Mouse (Mus musculus): ENCODE results near the gene Rprd1b.

Gene Rprd1b

DNA sequence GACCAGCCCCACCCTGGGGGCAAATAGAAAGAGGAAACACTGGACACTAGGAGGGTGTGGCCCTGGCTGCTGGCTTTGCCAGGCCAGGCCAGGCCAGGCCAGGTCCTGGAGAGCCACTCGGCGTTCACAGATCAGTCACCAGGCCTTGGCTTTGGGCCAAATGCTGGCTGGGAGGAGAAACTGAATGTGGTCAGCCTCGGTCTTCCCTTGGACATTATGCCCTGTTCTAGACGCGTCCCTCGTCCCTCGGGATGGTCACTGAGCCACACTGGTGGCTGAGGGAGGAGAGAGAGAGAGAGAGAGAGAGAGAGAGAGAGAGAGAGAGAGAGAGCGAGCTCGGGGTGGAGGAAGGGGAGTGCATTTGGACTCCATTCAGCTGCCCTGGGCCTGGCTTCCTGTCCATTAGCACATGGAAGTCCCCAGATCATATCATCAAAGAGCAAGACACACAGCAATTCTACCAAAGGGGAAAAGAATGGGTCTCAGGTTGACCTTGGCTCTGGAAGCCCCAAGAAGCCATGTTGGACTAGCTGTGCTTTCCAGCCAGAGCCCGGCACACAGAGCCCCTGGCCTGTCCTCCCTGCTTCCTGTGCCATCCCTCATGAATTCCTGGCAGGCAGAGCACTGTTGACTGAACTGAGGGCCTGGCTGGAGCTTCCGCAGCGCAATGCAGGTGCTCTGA lies 93.5 kb downstream of the Rprd1b start:
- no peak for DNase-seq (ENCODE audit: low spot score in 2 of 2)

DNA sequence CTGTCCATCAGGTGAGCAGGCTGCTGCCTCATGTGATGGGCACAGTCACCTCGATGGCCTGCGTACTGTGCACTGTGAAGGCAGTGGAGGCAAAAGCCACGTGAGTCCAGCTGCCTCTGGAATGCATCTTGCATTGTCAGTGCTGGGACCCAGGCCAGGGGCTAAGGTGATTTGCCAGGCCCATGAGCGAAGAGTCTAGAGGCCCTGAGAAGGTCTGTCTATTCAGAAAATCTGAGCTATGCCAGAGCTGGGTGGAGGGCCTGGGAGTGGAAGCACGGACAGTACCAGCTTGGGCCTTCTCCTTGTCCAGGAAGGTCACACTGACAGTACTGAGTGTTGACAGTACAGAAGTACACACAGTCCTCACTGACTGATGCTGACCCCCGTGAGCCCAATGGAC lies 94.5 kb downstream of the Rprd1b start:
- no peak for DNase-seq (ENCODE audit: low spot score in 2 of 2)

DNA sequence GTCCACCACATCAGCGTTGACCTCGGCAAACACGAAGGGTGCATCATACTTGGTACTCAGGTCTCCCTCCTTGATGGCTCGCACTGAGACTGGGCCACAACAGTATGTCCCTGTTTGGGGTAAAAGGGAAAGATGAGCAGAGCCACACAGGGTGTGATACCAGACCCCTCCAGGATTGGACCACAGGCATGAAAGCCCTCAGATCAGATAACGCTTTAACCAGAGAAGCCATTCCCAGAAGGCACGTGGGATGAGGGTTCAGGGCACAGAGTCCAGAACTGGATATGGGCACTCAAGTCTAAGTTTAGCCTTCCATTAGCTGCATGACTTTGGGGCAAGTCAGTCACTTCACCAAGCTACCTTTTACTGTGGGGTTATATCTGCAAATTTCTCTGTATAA lies 98.9 kb downstream of the Rprd1b start:
- no peak for DNase-seq (ENCODE audit: low spot score in 2 of 2)

DNA sequence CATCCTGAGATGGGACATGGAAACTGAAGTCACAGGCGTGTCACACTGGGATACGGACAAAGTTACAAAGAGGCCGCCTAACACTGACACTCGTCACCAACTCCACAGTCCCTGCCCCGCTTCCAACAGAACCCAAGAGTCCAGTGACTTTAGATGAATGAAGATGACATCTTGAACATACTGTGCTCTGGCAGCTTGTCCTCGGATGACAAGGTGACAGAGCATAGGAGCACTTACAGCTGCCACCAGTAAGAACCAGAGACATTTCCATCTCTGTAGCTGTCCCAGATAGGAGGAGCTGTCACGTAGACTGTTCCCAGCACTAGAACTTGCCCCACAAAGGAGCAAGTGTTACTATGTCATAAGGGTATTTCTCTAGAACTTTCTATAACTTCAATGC lies 99.6 kb downstream of the Rprd1b start:
- no peak for DNase-seq (ENCODE audit: low spot score in 2 of 2)

DNA sequence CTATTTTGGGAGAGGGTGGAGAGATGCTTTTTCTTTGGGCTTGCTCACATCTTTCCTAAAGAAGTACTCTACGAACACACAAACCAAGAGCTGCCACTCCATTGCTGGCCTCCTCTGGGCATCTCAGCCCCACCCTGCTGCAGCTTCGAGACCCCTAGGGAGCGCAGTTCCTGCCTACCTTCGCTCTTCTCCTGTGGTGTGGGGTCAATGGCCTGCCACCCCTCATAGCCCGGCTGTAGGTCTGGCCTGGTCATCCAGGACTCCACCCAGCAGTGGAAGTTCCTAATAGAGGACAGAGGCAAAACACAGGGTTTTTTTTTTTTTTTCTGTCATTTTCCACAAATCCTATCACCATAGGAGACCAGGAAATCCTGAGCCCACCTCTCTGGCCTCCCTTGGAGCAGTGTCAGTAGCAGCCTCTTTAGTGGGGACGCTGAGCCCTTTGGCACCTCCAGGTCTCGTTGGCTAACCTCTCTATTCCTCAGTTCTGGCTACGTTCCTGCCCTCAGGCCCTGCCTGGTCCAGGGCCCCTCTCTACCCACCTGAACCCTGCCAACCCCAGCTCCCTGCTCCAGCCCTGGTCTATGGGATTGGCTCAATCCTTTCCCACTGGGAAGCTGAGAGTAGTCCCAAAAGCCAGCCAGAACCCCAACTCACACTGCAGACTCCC lies 100.3 kb downstream of the Rprd1b start:
- no peak for DNase-seq (ENCODE audit: low spot score in 2 of 2)

DNA sequence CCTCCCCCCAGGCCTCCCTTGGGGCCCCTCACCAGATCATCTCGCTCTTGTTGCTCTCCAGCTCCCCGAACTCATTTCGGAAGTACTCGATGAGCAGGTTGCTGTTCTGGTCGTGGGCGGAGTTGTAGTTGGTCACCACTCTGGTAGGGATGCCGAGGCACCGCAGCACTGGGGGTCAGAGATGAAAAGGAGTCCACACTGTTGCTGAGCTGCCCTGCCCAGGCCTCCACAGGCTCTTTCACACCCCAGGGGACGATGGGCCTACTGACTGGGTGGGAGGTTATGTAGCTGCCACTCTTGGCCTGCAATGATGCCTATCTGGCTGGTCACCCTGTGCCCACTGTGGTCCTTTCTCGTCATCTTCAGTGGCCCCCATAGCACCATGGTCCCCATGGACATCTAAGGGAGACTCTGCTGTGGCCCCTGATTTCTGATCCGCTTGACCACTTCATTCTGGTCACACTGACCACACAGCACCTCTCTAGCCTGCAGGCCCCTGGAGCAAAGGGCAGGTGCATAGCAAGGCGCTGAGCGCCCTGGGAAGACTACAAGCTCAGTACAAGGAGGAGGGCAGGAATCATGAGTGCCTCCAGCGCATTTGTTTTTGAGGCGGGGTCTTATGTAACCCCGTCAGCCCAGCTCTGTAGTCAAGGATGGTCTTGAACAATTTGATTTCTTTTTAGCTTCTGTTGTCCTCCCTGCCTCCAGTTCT lies 101.2 kb downstream of the Rprd1b start:
- no peak for DNase-seq (ENCODE audit: low spot score in 2 of 2)

DNA sequence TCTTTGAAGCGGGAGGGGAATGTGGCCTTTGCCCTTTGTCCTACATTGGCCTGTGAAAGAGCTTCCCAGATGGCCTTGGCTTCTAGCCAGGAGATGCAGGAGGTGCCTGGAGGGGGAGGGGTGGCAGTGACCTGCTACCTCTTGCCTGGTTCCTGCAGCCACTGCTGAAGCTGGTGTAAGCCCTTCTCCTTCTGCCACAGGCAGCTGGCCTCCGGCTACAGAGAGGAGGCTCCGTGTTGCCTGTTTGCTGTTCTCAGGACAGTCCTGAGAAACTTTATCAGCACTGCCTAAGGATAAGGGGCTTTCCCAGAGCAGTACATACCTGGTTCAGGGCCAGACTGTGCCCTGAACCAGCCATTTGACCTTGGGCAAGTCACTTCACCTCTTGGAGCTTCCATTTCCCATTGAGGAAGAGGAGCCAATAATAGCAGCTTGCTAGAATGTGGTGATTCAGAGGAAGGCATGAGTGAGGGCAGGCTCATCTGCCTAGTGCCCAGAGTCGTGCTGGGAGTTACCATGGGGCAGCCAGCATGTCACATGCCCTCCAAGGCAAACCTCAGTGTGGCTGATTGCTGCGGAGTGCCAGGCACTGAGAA lies 102.2 kb downstream of the Rprd1b start:
- DNase-seq (ENCODE audit: low spot score in 2 of 2), result no peak

DNA sequence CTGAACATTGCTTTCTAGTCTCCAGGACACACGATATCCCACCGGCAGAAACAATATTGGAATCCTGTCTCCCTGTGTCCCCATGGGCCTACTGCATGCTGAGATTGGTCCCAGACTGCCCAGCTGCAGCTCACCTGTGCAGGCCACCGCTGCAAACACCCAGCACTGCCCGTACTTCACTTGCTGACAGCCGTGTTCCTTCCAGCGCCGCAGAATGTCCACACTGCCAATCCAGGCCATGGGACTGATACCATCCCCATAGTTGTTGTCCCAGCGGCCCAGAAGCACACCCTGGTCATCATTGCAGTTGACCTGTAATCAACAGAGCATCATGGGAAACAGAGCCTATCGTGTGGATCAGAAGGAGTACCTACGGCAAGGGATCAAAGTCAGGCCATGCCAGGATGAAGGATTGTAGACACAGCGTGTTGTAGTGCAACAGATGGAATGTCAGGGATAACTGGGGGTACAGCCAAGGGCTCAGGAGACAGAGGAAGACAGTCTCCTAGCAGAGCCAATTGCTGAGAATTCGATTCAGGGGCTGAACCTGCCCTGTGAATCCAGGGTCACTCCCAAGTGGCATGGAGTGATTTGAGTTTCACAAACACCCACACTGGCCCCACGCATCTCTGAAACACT lies 103.0 kb downstream of the Rprd1b start:
- no peak for DNase-seq (ENCODE audit: low spot score in 2 of 2)

DNA sequence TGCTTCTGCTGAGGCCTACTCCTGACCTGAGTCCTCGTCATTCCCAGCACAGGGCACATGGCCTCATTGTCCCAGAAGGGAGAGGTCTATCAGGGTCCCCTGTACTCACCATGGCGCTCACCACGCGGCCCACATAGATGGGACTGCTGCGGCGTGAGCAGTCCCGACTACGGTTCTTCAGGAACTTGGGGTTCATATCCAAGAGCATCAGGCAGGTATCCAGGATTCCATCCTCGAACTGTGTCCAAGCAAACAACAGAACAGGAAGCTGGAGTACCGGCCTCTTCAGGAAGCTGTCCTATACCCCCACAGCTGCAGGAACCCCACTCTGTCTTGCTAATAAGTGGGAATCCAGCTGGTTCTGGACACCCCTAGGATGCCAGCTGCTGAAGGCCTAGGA lies 104.0 kb downstream of the Rprd1b start:
- no peak for DNase-seq (ENCODE audit: low spot score in 2 of 2)

DNA sequence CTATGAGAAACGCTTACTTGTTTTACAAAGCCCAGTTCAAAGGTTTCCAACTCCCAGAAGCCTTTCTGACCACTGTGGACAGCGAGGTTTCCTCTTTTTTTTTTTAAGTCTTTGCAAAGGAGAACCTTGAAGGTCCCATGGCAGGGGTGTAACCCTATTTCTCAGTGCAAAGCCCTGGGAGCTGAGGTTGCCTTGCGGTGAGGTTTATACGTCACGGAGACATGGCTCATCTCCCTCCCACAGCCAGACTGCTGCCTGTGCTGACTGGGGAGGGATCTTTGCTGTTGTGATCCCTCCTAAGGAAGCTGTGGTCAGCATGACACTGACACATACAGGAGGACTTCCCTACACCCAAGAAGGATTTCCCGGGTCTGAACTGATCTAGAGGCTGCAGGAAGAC lies 104.8 kb downstream of the Rprd1b start:
- no peak for DNase-seq (ENCODE audit: low spot score in 2 of 2)

DNA sequence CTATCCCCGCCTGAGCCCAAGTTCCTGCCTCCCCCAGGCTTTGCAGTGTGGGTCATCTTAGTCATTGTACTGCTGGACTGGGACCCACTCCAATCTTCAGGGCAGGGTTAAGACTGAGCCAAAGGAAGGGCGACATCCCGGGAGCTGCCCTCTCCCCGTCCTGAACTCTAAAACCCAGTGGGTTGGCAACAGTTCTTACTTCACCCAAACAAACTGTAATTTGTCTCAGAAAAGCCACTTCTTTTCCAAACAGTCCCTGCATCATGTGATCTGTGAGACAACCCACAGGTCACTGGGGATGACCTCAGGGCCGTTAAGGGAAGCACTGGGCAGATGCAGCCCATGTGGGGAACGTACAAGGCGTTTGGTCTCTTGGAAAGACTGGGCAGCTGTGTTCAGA lies 107.9 kb downstream of the Rprd1b start:
- DNase-seq (ENCODE audit: low spot score in 2 of 2), result no peak

DNA sequence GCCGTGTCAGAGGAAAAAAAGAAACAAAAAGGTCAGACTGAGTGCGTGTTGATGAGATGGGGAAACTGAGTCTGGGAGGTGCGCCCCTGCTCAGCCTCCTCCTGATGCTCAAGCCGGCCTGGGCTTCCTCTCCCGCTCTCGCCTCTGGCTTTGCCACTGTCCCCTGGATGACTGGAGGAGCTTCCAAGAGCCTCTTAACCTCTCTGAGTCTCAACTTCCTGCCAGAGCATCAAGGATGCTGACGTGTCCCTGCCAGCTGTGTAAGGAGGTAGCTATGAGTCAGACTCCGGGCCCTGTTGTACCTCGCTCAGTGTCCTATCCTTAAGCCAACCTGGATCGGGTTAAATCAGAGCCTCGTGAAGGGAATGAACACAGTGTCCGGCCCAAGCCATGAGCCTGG lies 109.5 kb downstream of the Rprd1b start:
- no peak for DNase-seq (ENCODE audit: low spot score in 2 of 2)

DNA sequence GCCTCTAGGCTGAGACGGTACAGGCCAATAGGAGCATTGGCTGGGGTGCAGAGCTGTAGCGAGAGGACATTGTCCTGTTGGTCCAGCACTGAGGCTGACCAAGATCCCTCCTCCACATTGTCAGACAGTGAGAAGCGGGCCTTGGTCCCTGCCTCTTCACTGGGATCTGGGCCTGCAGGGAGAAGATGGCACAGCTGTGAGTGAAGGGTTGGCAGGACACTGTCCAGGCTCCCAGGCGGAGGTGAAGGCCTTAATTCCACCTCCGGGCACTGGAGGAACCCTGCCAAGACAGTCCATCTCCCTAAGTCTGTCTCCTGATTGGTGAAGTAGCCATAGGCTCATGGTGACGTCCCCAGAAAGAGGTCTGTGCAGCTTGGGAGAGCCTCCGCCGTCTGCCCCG lies 110.5 kb downstream of the Rprd1b start:
- no peak for DNase-seq (ENCODE audit: low spot score in 2 of 2)

DNA sequence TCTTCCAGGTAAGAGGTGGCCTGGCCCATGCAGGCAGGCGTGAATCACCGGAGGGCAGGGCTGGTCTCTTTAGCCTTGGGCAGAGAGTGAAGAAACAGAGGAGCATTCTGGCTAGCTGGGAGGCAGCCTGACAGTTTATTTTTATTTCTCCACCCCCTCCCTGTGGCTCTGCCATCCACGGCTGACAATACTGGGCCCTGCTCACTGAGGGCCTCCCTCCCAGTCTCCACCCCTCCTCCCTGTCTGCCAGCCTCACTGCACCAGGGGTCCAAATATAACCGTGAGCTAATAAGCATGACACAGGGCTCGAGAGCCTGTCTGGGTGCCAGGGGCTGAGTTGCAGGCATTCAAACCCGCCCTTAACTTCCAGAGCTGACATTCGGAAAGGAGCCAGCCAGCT lies 111.3 kb downstream of the Rprd1b start:
- DNase-seq (ENCODE audit: low spot score in 2 of 2), result peak; percentile 24 to 30

DNA sequence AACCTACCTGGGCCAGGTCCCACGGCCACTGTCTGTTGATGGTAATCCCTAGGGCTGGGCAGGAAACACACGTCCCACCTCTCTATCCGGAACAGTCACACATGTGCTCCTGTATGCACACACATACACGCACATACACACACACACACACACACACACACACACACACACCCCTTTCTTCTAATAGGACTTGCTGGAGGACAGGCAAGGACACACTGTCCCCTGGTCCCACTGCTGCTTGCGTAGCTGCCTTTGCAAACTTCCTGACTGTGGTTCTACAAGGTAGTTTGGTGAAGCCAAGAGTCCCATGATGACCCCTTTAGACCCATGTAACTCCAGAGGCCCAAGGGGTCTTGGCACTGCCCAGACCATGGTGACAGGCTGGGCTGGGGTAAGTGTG lies 112.4 kb downstream of the Rprd1b start:
- DNase-seq (ENCODE audit: low spot score in 2 of 2), result no peak

DNA sequence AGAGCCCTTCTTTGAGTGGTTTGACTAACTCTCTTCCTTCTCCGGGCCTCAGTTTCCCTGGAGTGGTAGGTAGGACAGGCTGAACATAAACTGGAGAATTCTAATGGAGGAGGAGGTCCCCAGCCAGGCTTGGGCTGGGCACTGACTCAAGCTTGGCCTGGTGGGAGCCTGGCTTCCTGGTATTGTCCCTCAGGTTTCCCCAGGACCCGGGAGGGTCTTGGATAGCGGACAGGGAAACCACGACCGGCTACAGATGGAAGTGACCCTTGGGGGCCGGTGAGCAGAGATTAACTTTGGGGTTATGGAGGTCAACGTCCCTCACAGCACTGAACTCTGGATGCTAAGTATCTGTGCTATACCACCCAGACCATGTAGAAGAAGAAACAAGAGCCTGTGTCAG lies 113.0 kb downstream of the Rprd1b start:
- no peak for DNase-seq (ENCODE audit: low spot score in 2 of 2)

DNA sequence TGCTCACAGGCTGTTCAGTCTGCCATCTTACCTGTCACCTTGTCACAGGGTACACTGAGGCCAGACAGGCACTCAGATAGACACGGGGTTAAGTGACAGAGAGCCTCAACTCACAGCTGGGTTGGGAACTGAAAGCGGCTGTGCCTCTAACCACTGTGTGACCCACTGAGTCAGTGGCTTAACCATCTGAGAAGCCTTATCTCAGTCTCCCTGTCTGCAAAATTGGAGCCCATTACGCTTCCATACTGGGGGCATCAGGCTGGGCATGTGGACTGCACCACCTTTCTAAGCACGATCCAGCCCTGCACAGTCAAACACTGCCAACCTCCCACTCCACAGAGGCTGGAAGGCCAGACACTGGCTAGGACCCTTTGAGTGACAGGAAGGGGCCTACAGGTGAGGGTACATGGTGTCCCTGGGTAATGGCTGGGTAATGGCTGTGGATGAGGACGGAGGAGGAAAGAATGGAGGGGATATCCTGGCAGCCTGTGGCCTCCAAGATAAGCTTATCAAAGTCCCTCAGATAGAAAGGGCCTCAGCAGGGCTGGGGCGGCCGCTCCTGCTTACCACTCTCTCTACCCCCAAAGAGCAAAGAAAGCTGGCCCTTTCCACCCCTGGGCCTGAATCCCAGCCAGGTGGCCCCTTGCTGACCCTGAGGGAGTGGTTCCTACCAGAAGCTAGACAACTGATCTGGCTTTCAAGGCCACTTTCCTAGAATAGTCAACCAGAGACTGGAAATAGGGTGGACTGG lies 113.6 kb downstream of the Rprd1b start:
- no peak for DNase-seq (ENCODE audit: low spot score in 2 of 2)

DNA sequence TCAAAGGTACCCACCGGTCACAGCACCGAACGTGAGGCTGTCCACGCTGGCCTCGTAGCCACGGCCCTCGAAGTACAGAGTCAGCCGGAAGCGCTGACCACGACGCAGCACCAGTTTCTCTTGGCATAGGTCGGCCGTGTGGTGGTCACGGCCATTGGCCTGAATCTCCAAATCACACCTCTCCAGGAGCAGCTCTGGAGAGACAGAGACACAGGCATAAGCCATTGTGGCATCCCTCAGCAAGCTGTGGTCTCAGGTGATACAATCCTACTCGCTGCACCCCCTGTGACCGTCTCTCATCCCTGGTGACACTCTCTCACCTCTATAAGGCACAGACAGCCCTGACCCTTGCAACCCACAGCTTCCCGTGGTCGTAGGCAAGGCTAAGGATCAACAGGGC lies 114.7 kb downstream of the Rprd1b start:
- no peak for DNase-seq (ENCODE audit: low spot score in 2 of 2)

DNA sequence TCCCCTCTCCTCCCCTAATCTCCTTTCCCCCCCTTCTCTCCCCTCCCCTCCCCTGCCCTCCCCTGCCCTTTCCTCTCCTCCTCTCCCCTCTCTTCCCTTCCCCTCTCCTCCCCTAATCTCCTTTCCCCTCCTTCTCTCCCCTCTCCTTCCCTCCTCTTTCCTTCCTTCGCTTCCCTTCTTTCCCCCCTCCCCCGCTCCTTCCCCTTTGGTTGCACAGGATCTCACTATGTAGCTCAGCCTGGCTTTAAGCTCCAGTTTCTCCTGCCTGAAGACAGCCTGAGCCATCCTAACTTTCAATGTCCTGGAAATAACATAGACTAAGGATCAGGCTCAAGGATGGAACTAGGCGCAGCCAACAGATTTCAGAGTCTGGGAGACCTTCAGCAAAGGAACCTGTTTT lies 115.5 kb downstream of the Rprd1b start:
- no peak for DNase-seq (ENCODE audit: low spot score in 2 of 2)

DNA sequence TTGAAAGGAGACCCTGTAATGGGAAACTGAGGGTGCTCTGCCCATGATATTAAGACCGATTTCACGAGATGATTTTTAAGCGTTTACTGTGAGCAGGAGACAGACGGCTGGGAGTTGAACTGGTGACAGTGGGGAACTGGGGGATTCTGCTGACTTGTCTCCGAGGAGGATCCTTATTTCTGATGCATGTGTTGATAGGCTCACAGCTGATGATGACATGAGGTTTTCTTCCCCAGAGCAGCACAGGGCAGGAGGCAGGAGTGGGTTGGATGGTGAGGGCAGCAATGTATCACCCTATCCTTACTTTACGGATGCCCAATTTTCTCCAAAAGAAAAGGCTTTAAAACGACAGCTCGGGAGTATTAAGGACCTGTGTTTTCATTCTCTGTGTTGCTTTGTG lies 116.0 kb downstream of the Rprd1b start:
- no peak for DNase-seq (ENCODE audit: low spot score in 2 of 2)

DNA sequence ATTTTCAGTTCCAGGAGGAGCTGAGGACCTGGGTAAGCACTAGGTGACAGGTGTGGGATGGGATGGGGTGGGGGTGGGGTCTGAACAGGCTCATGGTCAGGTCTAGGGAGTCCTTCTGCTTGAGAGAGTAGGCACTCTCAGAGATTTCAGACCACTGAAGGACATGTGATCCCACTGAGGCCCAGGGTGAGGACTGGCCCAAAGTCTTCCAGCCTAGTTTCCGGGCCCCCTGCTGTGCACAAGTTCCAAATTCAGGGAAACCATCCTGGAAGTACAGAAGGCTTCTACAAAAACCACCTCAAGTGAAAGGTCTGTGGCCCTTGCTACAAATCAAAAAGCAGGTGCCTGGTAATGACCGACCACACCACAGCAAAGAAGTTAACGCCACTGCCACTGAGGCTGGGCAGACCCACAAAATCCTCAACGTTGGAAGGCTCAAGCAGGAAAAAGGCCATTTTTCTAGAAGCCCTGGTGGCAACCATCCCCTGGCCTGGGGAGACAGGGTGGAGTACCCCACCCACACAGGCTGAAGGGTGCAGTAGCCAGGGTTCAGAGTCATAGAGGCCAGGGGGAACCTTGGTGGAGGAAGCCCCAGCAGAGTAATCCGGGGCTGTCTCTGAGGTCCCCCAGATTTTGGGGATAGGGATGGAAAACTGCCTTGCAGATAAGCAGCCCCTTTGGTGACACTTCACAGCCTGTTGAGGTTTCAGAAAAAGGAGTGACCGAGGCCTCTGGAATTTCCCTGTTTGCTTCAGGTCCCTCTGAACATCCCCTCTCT lies 116.6 kb downstream of the Rprd1b start:
- no peak for DNase-seq (ENCODE audit: low spot score in 2 of 2)
